Mouse (Mus musculus) spleen, adult 18-20 months (tissue): ENCODE results near the gene 4930524J08Rik.

ENCODE experiments used
- DNase-seq, 2 experiments: peaks; one replicate each; pipeline ENCODE4 v3.0.0; 2022; ENCODE audit warnings: mixed read lengths in 2 of 2

4930524J08Rik gene

DNA sequence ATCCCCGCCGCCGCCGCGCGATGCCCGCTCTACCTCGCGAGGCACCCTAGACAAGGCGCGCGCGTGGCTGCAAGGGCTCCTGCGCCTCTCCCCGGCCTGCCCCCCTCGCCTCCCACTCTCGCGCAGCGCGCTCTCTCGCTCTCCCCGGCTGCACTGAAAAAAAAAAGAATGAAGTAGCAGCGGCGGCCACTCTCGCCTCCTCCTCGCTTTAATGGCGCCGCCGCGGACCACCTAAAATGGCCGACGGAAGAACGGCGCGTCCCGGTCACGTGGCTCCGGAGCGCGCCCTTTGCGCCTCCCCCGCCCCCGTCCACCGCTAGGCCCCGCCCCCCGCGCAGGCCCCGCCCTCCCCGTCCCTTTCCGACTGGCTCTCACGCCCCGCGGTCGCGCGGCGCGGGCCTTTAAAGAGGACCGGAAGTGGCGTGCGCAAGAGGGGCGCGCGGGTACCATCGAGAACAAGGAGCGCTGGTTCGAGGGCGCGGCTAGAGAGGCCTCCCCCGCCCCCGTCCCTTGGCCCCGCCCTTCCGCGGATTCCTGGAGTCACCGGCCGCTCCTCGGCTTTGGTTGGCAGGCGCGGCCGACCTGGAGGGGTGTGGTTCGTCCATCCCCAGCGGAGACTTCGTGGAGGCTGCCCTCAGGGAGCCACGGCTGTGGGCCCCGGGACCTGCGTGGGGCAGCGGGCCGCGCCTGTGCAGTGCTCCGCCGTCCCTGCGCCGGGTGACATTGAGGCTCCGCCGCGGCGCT is at the start of gene 4930524J08Rik, which contains the start of gene Hnrnpd:
TSS of gene 4930524J08Rik (plus strand) at position 363 of the 744 bp plus-strand sequence.
TSS of gene Hnrnpd (minus strand) at position 240 of the 744 bp plus-strand sequence.
- peak; percentile 83 to 92 for DNase-seq

DNA sequence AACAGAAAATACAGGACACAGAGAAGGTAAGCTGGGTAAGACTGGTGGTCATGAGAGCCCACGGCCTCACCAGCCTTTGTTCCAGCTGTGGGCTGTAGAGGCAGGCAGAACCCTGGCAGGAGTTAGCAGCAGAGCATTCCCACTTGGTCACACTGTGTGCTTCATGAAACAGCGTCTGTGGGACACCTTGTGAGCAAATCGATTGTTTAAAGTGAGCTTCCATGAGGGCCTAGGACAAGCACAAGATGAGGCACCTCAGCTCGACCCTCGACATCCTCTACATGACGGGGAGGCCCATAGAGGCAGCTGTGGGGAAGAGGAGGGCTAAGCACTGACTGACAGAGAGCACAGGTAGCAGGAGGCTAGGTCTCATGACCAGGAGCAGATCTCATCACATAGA is 47.0 kb upstream of the 4930524J08Rik start:
- no peak for DNase-seq

DNA sequence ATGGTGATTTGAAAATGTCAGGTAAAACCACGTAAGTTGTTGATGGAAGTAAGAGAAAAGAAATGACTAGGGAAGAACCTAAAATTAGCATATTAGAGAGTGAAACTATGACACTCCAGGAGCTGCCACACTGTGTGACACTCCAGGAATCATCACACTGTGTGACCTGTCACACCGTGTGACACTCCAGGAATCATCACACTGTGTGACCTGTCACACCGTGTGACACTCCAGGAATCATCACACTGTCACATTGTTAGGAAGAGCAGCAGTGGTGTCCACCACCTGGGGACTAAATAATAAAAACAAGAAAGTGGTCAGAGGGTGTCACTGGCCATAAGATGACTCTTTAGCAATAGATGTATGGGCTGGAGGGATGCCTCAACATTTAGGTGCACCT is 39.4 kb upstream of the 4930524J08Rik start:
- DNase-seq, result no peak

DNA sequence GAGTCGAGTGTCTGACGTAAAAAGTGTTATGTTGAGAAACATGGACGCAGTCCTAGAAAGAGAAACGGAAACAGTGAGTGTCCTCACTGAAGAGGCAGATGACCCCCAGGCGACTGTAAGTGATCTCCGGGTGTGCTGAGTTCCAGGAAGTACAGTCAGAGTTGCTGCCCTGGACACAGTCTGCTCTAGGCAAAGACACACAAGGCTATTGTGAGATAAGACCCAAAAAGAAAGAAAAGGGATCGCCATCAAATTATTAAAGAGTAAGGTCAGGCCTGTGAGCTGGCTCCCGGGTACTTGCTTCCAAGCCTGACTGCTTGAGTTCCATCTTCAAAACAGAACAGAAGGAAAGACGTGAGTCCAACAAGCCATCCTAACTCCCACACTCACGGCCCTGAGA is 37.6 kb upstream of the 4930524J08Rik start:
- DNase-seq, result no peak

DNA sequence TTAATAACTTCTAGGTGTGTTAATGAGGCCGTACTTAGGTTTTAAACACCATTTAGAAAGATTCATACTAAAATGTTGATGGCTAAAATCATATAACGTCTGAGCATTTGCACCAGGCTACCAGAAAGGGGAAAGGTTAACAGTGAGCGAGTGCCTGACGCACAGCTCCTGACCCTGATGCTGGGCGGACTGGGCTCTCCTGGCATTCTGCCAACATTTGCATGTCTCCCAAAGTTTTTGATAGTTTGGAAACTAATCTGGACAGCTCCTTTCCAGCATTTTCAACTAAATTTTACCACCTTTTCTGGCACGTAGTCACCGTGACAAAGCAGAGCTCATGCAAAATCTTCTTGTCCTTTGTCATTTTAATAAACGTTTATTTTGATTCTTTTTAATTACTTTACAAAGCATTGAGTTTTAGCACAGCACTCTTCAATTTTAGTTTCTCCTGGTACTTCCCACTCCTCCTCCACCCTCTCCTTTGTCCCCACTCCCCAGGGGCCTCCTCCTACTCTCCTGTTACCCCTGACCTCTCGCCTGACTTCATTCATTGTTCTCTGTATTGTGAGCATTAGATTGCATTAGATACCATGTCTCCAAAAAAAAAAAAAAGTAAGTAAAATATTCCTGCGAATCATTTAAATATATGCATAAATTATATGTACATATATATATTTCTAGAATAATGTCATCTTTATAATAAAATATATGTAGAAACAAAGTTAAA is 36.9 kb upstream of the 4930524J08Rik start:
- no peak for DNase-seq

DNA sequence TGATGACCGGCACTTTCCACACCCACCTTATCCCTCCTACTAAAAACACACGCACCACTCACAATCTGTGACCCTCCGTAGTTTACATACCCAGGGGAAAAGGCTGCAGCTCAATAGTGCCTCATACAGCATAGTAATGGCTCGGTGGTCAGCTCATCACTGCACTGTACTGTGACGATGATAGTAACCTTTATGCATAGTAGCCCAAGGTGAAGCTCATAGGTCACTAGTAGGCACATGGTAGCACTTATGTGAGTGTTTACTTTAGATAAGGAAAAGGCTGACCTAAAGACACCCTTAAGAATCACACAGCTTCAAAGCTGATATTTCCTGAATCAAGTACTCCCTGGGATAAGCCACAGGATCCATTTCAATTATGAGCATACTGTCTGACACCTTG is 26.3 kb upstream of the 4930524J08Rik start:
- DNase-seq, result no peak

DNA sequence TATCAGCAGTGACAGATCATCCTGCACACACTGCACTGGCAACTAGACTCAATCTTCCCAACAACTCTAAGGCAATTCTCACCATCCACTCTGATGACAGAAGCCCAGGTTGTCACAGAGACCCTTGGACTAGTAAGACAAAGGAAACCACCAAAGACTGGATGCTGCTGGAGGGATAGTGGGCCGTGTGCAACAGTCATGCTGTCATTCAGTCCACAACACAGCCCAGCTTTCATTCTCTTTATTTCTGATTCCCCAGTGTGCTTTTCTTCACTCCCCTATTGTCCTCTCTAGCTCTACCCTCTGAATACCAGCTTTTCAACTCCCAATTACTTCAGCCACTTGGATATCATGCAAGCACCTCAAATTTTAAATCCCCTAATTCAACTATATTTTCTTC is 25.0 kb upstream of the 4930524J08Rik start:
- no peak for DNase-seq

DNA sequence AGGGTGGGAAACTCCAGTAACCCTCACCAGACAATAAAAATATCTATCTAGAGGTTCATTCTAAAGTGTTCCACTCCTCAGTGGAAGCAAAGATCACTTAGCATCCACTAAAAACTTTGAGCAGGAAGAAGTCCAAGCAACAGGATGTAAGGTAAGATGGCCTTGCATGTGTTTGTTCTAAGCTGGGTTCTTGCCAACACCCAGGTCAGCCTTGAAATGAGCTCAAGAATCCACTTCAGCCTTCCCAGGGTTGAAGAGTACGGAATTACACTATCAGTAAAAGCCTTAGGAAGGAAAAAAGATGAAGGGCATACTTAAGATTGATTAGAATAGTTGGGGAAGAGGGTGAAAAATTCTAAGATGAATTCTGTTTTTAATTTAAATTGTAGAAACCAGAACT is 20.2 kb upstream of the 4930524J08Rik start:
- no peak for DNase-seq

DNA sequence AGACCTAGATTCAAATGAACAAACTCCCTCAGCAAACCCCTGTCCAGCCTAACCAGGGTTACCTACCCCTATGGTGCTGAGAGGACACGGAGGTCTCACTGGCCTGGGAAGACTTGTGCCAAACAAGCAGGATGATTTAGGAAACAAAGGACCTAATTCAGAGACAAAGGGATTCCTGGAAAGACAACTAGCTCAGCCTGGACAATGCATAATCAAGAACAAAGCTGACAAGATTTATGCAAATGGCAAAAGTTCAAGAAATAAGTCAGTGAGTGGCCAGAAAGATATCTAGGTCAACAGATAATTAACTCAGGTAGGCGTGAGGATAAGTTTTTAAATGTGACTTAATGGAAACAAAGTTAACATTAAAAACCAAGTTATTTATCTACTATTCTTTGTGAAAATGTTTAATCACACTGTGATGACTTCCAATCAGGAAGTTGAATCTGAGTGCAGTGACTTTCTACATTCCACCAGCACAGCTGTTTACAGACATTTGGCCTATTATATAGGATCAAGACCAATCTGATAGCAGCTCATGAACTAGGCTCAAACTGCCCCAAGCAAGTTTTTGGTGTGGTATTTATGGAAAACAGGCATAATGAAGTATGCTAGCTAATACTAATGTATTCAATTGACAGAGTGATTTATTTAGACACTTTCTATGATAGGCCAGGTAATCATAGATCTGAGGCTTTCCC is 19.5 kb upstream of the 4930524J08Rik start:
- DNase-seq, result no peak

DNA sequence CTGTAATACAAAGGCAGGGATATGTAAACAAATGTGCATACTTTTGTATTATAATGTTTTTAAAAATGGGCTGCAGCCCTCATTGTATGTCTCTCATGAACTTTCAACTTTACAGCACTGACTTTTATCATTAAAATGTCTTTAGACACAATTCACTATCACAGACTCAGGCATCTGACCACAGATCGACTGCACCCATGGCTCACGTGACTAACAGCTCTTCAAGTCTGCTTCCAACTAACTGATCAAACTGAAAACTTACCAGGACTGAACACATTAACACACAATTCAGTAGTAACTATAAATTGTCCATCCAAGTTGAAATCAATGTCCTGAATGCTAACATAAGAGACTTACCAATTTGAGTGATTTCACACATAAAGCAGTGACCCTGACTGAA is 18.9 kb upstream of the 4930524J08Rik start:
- no peak for DNase-seq

DNA sequence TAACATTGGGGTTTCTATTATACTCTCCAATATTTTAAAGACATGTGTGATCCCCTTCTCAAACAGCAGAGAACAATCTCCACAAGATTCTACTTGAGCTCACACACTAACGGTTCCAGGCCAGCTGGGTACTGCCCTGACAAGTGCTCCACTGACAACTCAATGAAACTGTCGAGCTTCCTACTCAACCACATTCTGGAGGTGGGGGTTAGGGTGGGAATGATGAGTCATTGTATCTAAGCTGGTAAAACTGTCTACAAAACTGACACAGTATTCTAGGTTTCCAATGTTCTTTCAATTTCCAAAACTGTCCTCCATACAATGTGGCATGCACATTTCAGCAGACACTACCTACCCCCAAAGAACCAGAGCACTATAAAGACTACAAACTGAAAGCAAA is 4.9 kb upstream of the 4930524J08Rik start:
- no peak for DNase-seq

DNA sequence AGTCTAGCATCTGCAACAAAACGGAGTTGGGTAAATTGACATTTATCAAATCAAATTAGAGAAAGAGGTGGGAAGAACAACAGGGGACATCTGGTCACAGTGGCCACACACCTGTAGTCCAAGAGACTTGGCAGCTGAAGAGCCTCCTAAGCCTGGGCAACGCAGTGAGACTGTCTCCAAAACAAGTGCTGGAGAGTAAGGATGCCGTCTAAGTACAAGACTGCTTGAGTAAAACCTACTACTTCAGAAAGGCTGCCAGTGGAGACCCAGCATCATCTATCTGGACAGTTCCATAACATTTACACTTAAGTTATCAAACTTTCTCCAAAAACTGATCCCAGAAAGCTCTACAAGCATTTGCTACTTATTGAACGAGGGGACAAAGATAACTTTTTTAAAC is 3.8 kb upstream of the 4930524J08Rik start:
- no peak for DNase-seq

DNA sequence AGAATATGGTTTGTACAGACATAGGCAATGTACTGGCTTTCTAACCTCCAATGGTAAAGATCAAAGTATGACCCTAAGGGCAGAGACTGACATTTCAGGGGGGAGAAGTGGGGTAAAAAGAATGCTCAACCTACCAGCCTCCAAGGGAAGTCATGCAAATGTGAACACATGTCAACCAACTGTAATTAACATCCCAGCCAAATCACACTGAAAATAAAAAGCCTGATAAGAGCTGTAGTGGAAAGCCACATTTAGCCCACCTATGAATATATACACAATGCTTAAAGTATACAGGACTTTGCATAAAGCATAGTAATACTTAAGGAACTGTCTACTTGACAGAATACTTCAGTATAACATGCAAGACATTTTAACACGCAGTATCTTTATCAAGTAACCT is 3.1 kb upstream of the 4930524J08Rik start:
- no peak for DNase-seq

DNA sequence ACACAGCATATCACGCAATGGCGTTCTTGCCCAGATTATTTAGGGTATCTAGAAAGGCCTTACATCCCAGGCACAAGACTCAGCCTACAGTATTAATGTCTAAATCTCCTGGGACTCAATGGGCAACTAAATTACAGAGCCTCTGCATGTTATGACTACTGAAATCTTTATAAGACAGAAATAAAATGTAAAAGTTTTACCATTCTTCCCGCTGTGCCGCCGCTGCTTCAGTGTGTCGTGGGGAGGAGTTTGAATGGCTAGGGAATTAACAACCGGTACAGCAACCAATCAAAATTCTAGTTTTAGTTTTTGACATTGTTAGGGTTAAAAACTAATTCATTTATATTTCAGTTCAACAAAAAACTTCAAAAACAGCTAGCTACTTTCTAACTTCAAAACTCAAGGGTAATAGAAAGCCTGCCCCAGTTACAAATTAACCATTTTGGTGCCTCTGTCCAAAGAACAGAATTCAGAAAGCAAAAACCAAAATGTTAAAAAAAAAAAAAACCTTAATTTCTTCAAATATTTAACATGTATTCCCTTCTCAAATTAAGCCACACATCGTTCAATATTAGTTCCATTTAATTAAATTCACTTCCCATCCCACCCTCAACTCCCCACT is 2.4 kb upstream of the 4930524J08Rik start:
- DNase-seq, result no peak

DNA sequence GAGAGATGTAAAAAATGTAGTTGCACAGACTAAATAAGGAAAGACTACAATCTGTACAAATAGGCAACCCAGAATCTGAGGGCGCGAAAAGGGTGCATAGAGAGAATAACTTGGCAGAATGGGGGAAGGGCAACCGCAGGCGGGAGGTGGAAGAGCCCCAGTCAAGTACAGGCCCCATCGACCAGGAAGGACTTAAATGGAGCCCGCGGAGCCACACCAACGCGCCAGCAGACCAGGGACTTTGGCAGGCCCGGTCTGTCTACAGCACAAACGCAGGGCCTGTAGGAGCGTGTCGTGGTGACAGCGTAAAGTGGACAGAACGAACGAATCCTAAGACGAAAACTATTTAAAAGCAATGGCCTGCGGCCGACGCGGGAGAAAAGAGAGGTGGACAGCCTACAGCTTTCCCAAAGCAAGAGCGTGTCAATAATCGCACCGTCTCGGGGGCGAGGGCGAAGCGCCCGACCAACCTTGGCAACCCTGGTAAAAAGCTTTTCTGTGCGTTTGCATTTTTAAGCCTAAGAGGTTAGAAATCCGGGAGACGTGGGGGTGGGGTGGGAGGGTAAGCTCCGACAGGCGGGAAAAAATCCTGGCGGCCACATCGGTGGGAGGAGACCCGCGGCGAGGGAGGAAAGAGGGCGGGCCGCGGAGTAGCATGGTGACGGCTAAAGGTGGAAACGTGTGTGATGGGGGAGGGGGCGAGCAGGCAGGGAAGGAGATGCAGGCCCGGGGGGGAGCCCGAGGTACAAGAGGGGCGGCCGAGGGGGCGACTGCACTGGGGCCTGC is 1.2 kb upstream of the 4930524J08Rik start:
- peak; percentile 57 to 68 for DNase-seq

DNA sequence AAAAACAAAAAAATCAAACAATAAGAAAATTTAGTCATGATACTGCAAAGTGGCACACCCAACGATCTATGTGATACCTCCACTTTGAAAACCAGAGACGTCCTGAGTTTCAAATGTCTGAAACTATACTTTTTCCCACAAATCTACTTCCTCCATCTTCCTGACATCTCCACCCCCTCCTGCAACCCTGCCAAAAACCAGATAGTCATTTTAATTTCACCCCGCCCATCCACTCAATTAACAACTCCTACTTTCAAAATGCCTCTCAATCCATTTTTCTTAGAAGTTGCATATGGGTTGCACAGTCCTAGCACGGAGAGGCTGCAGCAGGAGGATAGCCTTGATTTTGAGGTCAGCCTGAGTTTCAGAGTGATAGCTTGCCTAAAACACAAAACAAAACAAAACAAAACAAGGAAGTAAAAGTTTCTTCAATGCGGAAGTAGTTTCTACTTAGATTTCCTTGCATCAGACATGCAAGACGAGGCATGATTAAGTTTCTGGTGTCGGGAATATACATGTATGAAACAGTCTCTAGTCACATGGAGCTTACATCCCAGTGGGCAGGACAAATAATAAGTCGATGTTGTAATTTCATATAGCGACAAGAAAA is 4.7 kb downstream of the 4930524J08Rik start:
- no peak for DNase-seq

DNA sequence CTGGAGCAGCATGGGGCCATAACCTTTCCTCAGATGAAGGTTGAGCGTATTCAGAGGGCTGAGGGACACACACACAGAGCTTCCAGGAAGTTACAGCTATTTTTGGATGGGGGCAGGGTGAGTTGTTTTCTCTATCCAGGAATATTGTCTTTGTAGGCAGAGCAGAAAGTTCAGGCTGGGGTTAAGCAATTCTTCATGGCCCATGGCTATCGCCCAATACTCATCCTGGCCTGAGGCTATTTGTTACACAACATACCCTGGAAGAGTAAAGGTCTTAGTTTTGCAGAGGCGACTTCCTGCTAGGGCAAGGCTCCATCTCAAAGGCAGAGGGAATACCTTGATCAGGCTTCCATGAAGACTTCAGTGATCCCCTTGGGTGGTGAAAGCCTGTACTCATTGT is 15.3 kb downstream of the 4930524J08Rik start:
- DNase-seq, result no peak

DNA sequence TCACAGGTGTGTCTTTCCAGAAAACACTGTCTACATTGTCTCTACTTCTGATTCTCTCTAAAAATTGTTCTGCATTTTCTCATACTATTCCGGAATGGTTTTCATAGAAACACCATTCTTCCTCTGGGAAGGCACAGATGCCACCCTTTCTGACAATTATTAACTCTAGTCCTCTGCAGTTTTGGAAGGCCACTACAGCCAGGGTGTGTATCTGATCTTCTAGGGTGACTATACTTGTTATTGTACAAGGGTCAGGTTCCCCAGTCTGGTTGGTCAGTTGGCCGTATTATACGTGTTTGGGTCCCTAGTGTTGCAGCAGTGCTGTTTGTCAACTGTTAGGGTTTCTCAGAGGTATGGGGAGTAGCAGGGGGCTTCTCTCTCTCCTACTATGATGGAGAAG is 15.8 kb downstream of the 4930524J08Rik start:
- DNase-seq, result no peak

DNA sequence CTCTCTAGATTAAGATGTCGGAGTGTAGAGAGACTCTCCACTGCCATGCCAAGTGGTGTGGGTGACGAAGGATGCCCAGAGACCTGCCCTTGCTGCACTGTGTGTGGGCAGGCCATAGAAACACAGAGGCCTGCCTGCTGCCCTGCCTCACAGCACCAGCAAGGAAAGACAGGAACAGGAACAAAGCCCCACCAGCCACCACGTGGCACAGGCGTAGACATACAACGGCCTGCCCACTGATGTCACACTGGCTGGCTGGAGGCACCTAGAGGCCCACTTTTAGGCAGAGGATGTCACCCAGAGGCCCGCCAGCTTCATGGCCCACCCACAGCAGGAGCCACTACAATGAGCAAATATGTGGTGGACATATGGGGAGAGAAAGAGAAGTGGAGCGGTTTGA is 21.2 kb downstream of the 4930524J08Rik start:
- DNase-seq, result no peak

DNA sequence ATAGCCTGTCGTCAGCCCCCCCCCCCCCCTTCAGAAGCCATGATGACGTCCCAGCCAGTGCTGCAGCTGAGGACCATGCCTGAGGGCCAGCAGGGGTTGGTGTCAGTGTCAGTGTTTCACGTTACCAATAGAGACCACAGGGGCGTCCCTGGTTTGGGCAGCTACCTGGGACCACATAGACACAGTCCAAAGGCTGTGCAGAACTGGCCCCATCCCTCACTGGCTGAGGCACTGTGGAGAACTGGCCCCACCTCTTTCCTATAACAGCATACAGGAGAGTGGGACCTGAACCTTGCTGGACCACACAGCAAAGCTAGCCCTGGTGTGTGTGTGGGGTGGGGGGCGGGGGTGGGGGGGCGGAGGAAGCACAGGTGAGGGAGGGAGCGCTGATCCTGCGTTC is 21.6 kb downstream of the 4930524J08Rik start:
- DNase-seq, result no peak

DNA sequence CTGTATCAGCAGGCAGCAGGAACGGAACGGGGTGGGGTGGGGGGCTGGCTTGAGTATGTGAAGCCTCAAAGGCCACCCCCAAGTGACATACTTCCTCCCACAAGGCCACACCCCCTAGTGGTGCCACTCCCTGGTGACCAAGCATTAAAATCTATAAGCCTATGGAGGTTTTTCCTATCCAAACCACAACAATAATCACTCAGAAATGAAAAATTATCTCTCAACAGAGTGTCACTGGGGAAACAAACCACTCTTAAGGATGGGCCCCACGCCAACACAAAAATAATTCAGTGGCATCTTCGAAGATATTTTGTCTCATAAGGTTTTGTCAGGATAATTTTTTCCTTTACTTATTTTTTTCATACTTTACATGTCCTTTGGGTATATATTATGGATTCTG is 25.0 kb downstream of the 4930524J08Rik start:
- DNase-seq, result no peak

DNA sequence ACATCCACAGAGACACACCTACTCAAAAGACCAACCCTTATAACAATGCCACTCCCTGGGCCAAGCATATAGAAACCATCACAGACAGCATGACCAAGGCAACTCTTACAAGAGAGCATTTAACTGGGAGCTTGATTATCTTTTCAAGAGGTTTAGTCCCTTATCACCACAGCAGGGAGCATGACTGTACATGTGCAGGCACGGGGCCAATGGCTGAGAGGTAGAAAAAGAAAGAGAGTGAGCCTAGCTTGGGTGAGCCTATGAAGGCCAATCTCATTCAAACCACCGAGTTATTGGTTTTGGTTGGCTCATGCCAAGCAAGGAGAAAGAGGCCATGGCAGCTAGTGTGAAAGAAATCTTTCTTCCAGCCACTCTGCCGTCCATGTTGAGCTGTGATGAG is 26.6 kb downstream of the 4930524J08Rik start:
- no peak for DNase-seq
